Mouse (Mus musculus): Measurements from ENCODE around the gene Kctd21. TPM values are rescaled to one million over a fixed set of nuclear protein-coding genes. Genes with fewer than 3 reads are reported as not detected.

Kctd21 gene
- polyA plus RNA-seq, 1 experiment from 2014 or later = 4.6 TPM

DNA sequence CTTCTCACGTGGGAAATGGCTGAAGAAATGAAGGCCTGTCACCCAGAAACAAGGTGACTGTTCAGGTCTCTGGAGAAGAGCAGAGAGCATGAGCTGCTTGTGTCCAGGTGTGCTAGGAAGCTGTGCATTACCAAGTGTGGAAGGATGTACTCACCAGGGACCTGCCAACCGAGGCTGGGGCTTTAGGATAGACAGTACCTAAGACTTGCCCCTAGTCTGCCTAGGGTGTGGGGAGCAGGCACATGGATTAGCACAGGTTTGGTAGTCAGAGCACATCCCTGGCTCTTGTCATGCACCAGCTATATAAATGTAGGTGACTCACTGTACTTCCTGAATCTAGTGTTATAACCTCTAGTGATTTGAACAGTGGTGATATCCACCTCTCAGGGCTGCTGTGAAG is 28.5 kb upstream of the Kctd21 start:
- Histone ChIP-seq H3K4me1 (ENCODE audit: control insufficient read depth, insufficient read depth, low read length) (no peaks in the 10 kb centered on the region), H3K9me3 (ENCODE audit: control insufficient read depth, low read length) (0 out of 2 replicates have a peak, but pooled peaks cover 4% of the 10 kb centered on the region), H3K4me2 (replicated peaks; ENCODE audit: low read depth, low read length) (no peak overlapping the region), H3K4me3 (ENCODE audit: low read length) (no peak overlapping the region), H3K27ac (ENCODE audit: low read depth, low read length) (no peak overlapping the region), H3K9ac (ENCODE audit: low read depth, low read length) (no peak overlapping the region), H3K36me3 (ENCODE audit: control insufficient read depth, insufficient read depth, low read length) (peaks cover 80% of the 10 kb centered on the region), H3K27me3 (ENCODE audit: control insufficient read depth, insufficient read depth, low read length) (no peaks in the 10 kb centered on the region)
- no peak for ATAC-seq (ENCODE audit: low FRiP score, low TSS enrichment)
- 77% methylated on average over 2 of the region's 2 CpGs for WGBS

DNA sequence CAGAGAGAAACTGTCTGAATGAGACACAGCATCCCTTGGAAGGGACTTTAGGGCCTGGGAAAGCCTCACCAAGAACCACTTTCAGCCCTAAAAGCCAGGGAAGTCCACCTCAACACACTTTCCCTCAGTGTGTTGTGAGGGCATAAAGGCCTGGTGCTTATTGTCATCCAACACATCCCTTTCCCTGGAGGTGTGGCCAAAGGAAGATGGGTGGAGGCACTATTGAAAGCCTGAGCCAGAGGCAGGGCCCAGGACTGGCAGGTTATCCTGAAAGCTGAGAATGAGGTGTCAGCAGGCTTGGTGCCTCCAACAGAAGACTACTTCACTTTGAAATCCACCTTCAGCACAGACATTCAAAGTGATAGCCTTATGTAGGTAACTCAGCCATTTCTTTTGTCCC is 27.7 kb upstream of the Kctd21 start:
- Histone ChIP-seq H3K36me3 (ENCODE audit: control insufficient read depth, insufficient read depth, low read length) (peaks cover 83% of the 10 kb centered on the region), H3K27me3 (ENCODE audit: control insufficient read depth, insufficient read depth, low read length) (no peaks in the 10 kb centered on the region), H3K4me3 (ENCODE audit: low read length) (no peak overlapping the region), H3K4me1 (ENCODE audit: control insufficient read depth, insufficient read depth, low read length) (no peaks in the 10 kb centered on the region), H3K9ac (ENCODE audit: low read depth, low read length) (no peak overlapping the region), H3K4me2 (replicated peaks; ENCODE audit: low read depth, low read length) (no peak overlapping the region), H3K27ac (ENCODE audit: low read depth, low read length) (no peak overlapping the region), H3K9me3 (ENCODE audit: control insufficient read depth, low read length) (0 out of 2 replicates have a peak, but pooled peaks cover 4% of the 10 kb centered on the region)
- ATAC-seq (ENCODE audit: low FRiP score, low TSS enrichment) = no peak

DNA sequence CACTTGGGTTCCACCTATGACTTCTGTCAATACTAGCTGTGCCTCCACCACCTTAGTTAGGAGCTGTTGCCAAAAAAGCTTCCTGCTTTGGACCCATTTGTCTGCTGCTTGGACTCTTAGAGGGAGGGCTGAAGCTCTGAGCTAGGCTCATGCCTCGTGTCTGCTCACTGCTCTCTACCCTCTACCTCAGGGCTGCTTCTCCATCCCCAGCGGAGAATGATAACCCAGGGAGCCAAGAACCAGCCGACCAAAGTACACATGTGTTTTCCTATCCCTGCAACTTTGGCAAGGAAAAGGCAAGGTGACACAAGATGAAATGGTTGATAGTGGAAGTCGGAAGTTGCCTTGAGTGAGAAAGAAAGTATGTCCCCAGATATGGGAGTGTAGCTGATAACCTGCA is 26.9 kb upstream of the Kctd21 start:
- no peak for ATAC-seq (ENCODE audit: low FRiP score, low TSS enrichment)
- Histone ChIP-seq H3K9ac (ENCODE audit: low read depth, low read length) (no peak overlapping the region), H3K4me1 (ENCODE audit: control insufficient read depth, insufficient read depth, low read length) (no peaks in the 10 kb centered on the region), H3K4me3 (ENCODE audit: low read length) (no peak overlapping the region), H3K36me3 (ENCODE audit: control insufficient read depth, insufficient read depth, low read length) (peaks cover 82% of the 10 kb centered on the region), H3K27me3 (ENCODE audit: control insufficient read depth, insufficient read depth, low read length) (no peaks in the 10 kb centered on the region), H3K9me3 (ENCODE audit: control insufficient read depth, low read length) (0 out of 2 replicates have a peak, but pooled peaks cover 4% of the 10 kb centered on the region), H3K27ac (ENCODE audit: low read depth, low read length) (no peak overlapping the region), H3K4me2 (replicated peaks; ENCODE audit: low read depth, low read length) (no peak overlapping the region)
- 93% methylated on average over 4 of the region's 4 CpGs for WGBS

DNA sequence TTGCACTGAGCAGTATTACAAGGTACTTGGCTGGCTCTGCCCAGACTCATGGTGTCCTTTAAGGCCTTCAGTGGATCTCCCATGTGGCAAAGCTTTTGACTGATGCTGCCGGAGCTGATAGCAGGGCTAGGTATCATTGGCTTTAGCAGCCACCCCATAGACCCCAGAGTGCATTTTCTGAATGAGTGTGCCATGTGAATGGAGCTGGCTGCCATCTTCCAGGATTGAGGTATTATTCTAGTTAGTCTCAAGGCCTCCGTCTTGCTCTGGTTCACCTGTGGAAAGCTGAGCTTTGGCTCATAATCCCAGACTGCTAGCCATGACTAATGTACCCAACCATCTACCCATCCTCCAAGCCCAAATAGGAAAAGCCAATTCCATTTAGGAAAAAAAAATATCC is 25.3 kb upstream of the Kctd21 start:
- no peak overlapping the region for H3K27ac ChIP-seq (ENCODE audit: low read depth, low read length)
- H3K4me2 ChIP-seq (replicated peaks; ENCODE audit: low read depth, low read length) = no peak overlapping the region
- H3K27me3 ChIP-seq (ENCODE audit: control insufficient read depth, insufficient read depth, low read length) = no peaks in the 10 kb centered on the region
- ATAC-seq (ENCODE audit: low FRiP score, low TSS enrichment) = no peak
- peaks cover 81% of the 10 kb centered on the region for H3K36me3 ChIP-seq (ENCODE audit: control insufficient read depth, insufficient read depth, low read length)
- H3K4me1 ChIP-seq (ENCODE audit: control insufficient read depth, insufficient read depth, low read length) = no peaks in the 10 kb centered on the region
- H3K9ac ChIP-seq (ENCODE audit: low read depth, low read length) = no peak overlapping the region
- H3K9me3 ChIP-seq (ENCODE audit: control insufficient read depth, low read length) = 0 out of 2 replicates have a peak, but pooled peaks cover 4% of the 10 kb centered on the region
- H3K4me3 ChIP-seq (ENCODE audit: low read length) = no peak overlapping the region
- WGBS = 87% methylated on average over 2 of the region's 2 CpGs

DNA sequence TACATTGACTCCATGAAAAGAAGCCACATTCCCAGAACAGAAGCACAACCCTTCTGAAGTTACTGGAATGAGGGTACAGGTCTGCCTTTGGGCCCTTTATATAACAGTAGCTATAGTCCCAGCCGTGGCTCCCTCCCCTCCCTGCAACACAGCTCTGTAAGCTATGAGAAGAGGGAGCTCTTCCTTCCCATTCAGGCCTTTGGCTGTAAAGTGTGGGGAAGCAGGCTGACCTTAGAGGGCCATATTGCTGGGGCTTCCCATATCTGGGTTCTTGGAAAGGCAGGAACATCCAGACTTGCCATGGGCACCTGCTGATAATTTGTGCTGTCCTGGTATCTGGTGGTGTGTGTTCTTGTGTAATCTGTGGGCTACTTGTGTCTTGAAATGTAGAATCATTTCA is 24.6 kb upstream of the Kctd21 start:
- no peak for ATAC-seq (ENCODE audit: low FRiP score, low TSS enrichment)
- WGBS = 92% methylated on average over 1 of the region's 1 CpGs
- no peaks in the 10 kb centered on the region for H3K27me3 ChIP-seq (ENCODE audit: control insufficient read depth, insufficient read depth, low read length)
- 0 out of 2 replicates have a peak, but pooled peaks cover 4% of the 10 kb centered on the region for H3K9me3 ChIP-seq (ENCODE audit: control insufficient read depth, low read length)
- H3K9ac ChIP-seq (ENCODE audit: low read depth, low read length) = no peak overlapping the region
- H3K4me2 ChIP-seq (replicated peaks; ENCODE audit: low read depth, low read length) = no peak overlapping the region
- no peaks in the 10 kb centered on the region for H3K4me1 ChIP-seq (ENCODE audit: control insufficient read depth, insufficient read depth, low read length)
- H3K36me3 ChIP-seq (ENCODE audit: control insufficient read depth, insufficient read depth, low read length) = peaks cover 75% of the 10 kb centered on the region
- H3K4me3 ChIP-seq (ENCODE audit: low read length) = no peak overlapping the region
- H3K27ac ChIP-seq (ENCODE audit: low read depth, low read length) = no peak overlapping the region

DNA sequence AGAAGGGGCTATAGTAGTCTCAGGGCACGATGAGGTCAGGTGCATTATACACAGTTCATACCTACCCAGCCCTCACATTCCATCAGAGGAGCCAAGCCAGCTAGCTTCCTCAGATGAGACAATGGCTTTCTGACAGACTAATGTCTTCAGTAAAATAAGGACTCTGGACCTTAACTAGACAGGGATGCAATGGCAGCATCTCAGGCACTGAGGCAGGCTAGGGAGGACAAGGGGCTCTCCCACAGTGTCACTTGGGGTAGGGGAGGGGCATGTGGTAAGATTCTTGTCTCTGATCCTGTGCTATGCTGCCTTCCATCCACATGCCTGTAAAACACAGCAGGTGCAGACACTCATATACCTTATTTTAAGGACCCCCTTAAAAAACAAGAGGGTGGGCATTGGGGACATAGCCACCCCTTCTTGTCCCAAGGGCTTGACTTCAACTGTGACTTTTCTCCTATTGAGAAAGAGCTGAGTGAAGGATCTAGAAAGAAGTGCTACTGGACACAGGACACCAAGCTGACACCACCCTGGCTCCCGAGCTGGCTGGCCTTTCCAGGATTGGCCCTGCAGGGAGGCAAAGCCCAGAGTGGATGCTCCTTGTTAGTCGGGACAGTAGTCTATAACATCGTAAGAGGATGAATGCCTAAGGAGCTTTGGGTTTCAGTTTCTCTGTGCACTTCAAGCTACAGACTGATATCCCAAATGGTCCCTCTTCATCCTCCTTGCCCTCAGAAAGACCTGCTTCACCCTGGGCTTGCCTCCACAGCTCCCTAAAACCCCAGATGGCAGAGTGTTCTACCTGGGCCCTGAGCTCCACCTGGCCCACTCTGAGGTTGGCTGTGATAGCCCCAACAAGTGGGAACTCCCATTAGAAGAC is 22.4 kb upstream of the Kctd21 start:
- WGBS = 82% methylated on average over 4 of the region's 4 CpGs
- Histone ChIP-seq H3K4me2 (replicated peaks; ENCODE audit: low read depth, low read length) (no peak overlapping the region), H3K9me3 (ENCODE audit: control insufficient read depth, low read length) (0 out of 2 replicates have a peak, but pooled peaks cover 4% of the 10 kb centered on the region), H3K36me3 (ENCODE audit: control insufficient read depth, insufficient read depth, low read length) (peaks cover 53% of the 10 kb centered on the region), H3K4me1 (ENCODE audit: control insufficient read depth, insufficient read depth, low read length) (no peaks in the 10 kb centered on the region), H3K4me3 (ENCODE audit: low read length) (no peak overlapping the region), H3K27me3 (ENCODE audit: control insufficient read depth, insufficient read depth, low read length) (no peaks in the 10 kb centered on the region), H3K27ac (ENCODE audit: low read depth, low read length) (no peak overlapping the region), H3K9ac (ENCODE audit: low read depth, low read length) (no peak overlapping the region)
- no peak for ATAC-seq (ENCODE audit: low FRiP score, low TSS enrichment)

DNA sequence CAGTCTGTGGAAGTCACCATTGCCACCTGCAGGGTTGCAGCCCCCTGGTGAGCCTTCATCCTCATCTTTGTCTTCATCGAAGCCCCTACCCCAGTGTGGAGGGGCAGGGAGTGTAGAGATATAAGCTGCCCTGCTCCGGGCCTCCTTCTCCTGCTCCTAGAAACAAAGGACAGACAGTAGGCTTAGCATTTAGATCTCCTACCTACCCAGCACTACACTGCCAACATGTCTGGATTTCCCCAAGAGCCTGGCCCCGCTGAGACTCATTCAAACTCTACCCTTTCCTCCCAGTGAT is 21.8 kb upstream of the Kctd21 start:
- Histone ChIP-seq H3K4me1 (ENCODE audit: control insufficient read depth, insufficient read depth, low read length) (no peaks in the 10 kb centered on the region), H3K36me3 (ENCODE audit: control insufficient read depth, insufficient read depth, low read length) (peaks cover 47% of the 10 kb centered on the region), H3K4me3 (ENCODE audit: low read length) (no peak overlapping the region), H3K9ac (ENCODE audit: low read depth, low read length) (no peak overlapping the region), H3K27me3 (ENCODE audit: control insufficient read depth, insufficient read depth, low read length) (no peaks in the 10 kb centered on the region), H3K27ac (ENCODE audit: low read depth, low read length) (no peak overlapping the region), H3K4me2 (replicated peaks; ENCODE audit: low read depth, low read length) (no peak overlapping the region), H3K9me3 (ENCODE audit: control insufficient read depth, low read length) (0 out of 2 replicates have a peak, but pooled peaks cover 4% of the 10 kb centered on the region)
- no peak for ATAC-seq (ENCODE audit: low FRiP score, low TSS enrichment)
- 95% methylated on average over 3 of the region's 3 CpGs for WGBS

DNA sequence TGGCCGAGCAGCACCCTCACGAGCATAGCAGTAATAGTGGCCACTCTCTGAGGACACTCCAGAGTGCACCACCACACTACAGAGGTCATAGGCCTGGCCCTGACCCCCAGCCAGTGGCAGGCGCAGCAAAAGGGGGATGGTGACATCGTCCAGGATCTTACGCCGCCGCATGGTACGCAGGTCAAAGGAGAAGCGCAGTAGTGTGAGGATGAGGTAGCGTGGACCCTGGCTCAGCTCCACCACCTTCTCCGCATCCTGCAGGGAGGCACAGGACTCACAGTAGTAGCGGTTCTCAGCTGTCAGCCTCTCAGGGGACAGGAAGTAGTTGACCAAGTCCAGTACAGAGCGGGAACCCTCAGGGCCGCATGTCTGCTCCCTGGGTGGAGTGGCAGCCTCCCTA is 20.5 kb upstream of the Kctd21 start:
- H3K9ac ChIP-seq (ENCODE audit: low read depth, low read length) = no peak overlapping the region
- 94% methylated on average over 14 of the region's 14 CpGs for WGBS
- no peak overlapping the region for H3K27ac ChIP-seq (ENCODE audit: low read depth, low read length)
- no peaks in the 10 kb centered on the region for H3K27me3 ChIP-seq (ENCODE audit: control insufficient read depth, insufficient read depth, low read length)
- no peaks in the 10 kb centered on the region for H3K4me1 ChIP-seq (ENCODE audit: control insufficient read depth, insufficient read depth, low read length)
- ATAC-seq (ENCODE audit: low FRiP score, low TSS enrichment) = no peak
- H3K4me3 ChIP-seq (ENCODE audit: low read length) = no peak overlapping the region
- H3K9me3 ChIP-seq (ENCODE audit: control insufficient read depth, low read length) = 0 out of 2 replicates have a peak, but pooled peaks cover 4% of the 10 kb centered on the region
- no peak overlapping the region for H3K4me2 ChIP-seq (replicated peaks; ENCODE audit: low read depth, low read length)
- peaks cover 39% of the 10 kb centered on the region for H3K36me3 ChIP-seq (ENCODE audit: control insufficient read depth, insufficient read depth, low read length)

DNA sequence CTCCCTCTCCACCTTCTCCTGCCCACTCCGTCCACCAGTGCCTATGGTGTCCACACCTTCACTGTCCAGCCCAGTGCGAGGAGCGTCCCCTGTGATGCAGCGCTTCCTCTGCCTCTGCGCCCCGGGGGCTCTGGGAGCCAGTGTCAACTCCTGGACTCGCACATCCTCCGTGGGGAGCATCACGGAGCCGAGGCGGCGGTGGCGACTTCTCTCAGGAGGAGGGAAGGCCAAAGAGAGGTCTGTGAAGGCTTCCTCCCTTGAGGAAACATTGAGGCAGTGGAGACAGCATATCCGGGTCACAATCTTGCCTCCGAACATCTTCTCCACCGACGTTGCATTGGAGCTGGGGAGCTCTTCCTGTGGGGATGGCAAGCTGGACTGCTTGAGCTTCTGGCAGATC is 19.9 kb upstream of the Kctd21 start:
- ATAC-seq (ENCODE audit: low FRiP score, low TSS enrichment) = no peak
- Histone ChIP-seq H3K9ac (ENCODE audit: low read depth, low read length) (no peak overlapping the region), H3K4me3 (ENCODE audit: low read length) (no peak overlapping the region), H3K36me3 (ENCODE audit: control insufficient read depth, insufficient read depth, low read length) (peaks cover 33% of the 10 kb centered on the region; the same call in 1 of the 2 replicates), H3K9me3 (ENCODE audit: control insufficient read depth, low read length) (0 out of 2 replicates have a peak, but pooled peaks cover 4% of the 10 kb centered on the region), H3K4me1 (ENCODE audit: control insufficient read depth, insufficient read depth, low read length) (no peaks in the 10 kb centered on the region), H3K27me3 (ENCODE audit: control insufficient read depth, insufficient read depth, low read length) (no peaks in the 10 kb centered on the region), H3K27ac (ENCODE audit: low read depth, low read length) (no peak overlapping the region), H3K4me2 (replicated peaks; ENCODE audit: low read depth, low read length) (no peak overlapping the region)
- WGBS = 94% methylated on average over 17 of the region's 17 CpGs

All from kidney, embryonic 14.5 days (tissue).